Mouse (Mus musculus) stomach, embryonic 14.5 days (tissue): ENCODE data around the gene Guca1b. TPM values are rescaled to one million over a fixed set of nuclear protein-coding genes. Genes with fewer than 3 reads are reported as not detected.
"Not testable (repeated sequence)": the region's sequence is repeated elsewhere in the genome, so short reads cannot be mapped to it uniquely, and the experiment has no call there.

Experiments
- ATAC-seq: fragments of 200-750 bp; cut with Nextera tagmentation; 2 replicates; pipeline ENCODE4 v1.8.0; 2017; ENCODE audit warnings: low read depth, moderate TSS enrichment; ENCODE audit not compliant: insufficient number of reproducible peaks, insufficient read depth, low FRiP score
- H3K27ac ChIP-seq: fragments of 300-500 bp; sonication (generic); 2 replicates; pipeline ENCODE4 v1.5.1; 2014; ENCODE audit warnings: mild to moderate bottlenecking, low read length, moderate library complexity, mixed read lengths
- H3K27me3 ChIP-seq: fragments of 300-500 bp; sonication (generic); 2 replicates; pipeline ENCODE4 v1.6.1; 2014; ENCODE audit warnings: low read length, control low read depth, mixed read lengths; ENCODE audit not compliant: control insufficient read depth, insufficient read depth
- H3K36me3 ChIP-seq: fragments of 300-500 bp; sonication (generic); 2 replicates; pipeline ENCODE4 v1.6.1; 2014; ENCODE audit warnings: mild to moderate bottlenecking, control low read depth, low read length, moderate library complexity, mixed read lengths; ENCODE audit not compliant: control insufficient read depth, insufficient read depth
- H3K4me1 ChIP-seq: fragments of 300-500 bp; sonication (generic); 2 replicates; pipeline ENCODE4 v1.6.1; 2014; ENCODE audit warnings: low read length, control low read depth, mixed read lengths; ENCODE audit not compliant: control insufficient read depth, insufficient read depth
- H3K4me2 ChIP-seq: fragments of 300-500 bp; sonication (generic); replicated peaks from 2 replicates; pipeline ENCODE4 v1.6.1; 2014; ENCODE audit warnings: low read depth, low read length, control low read depth
- H3K4me3 ChIP-seq: fragments of 300-500 bp; sonication (generic); 2 replicates; pipeline ENCODE4 v1.5.1; 2014; ENCODE audit warnings: low read depth, low read length, control low read depth
- H3K9ac ChIP-seq: fragments of 300-500 bp; sonication (generic); replicated peaks from 2 replicates; pipeline ENCODE4 v1.6.1; 2014; ENCODE audit warnings: low read depth, mild to moderate bottlenecking, control low read depth, low read length, moderate library complexity, mixed read lengths
- H3K9me3 ChIP-seq: fragments of 300-500 bp; sonication (generic); 2 replicates; pipeline ENCODE4 v1.6.1; 2016; ENCODE audit warnings: low read depth, low read length, control low read depth; ENCODE audit not compliant: control insufficient read depth
- WGBS: fragments of 180-500 bp; shearing (Covaris S2); extraction: QIAGEN DNeasy Blood & Tissue Kit; methylation state at CpG from one replicate; pipeline ENCODE4 v1.1.7; 2014; 5-methylcytosine and 5-hydroxymethylcytosine counted together
- polyA plus RNA-seq: library from polyadenylated mRNA; unstranded; fragments of >200 nt; fragmentation: Nextera tagmentation; extraction: Ambion mirVana; gene quantifications from 2 replicates; pipeline ENCODE4 v1.2.1, GENCODE M21; 2014

The Guca1b gene
- polyA plus RNA-seq, 1 experiment from 2014 or later = 0.25 TPM

GRCm38 (mm10) chr17:47422616-47423015 lies 37.4 kb downstream of the Guca1b start:
- not testable (repeated sequence) for H3K4me3 ChIP-seq, H3K4me2 ChIP-seq, ATAC-seq, H3K4me1 ChIP-seq, H3K9ac ChIP-seq, H3K36me3 ChIP-seq, H3K27ac ChIP-seq, H3K27me3 ChIP-seq, H3K9me3 ChIP-seq
- WGBS = 100% methylated on average over 1 of the region's 1 CpGs

- H3K4me2 ChIP-seq = no peak overlapping the region
- H3K27ac ChIP-seq = no peak overlapping the region
- no peak for ATAC-seq
- WGBS = 62% methylated on average over 6 of the region's 6 CpGs
- H3K9ac ChIP-seq = no peak overlapping the region
- H3K9me3 ChIP-seq = no peaks in the 10 kb centered on the region
- no peak overlapping the region for H3K4me3 ChIP-seq
- H3K4me1 ChIP-seq = peaks cover 8% of the 10 kb centered on the region; the same call in 1 of the 2 replicates
- no peaks in the 10 kb centered on the region for H3K36me3 ChIP-seq
- no peaks in the 10 kb centered on the region for H3K27me3 ChIP-seq
Observed at GRCm38 (mm10) chr17:47424186-47424585, 39.0 kb downstream of the Guca1b start.

- no peak overlapping the region for H3K4me2 ChIP-seq
- H3K4me1 ChIP-seq = peaks cover 9% of the 10 kb centered on the region; the same call in 1 of the 2 replicates
- H3K9ac ChIP-seq = no peak overlapping the region
- H3K9me3 ChIP-seq = no peaks in the 10 kb centered on the region
- H3K27me3 ChIP-seq = no peaks in the 10 kb centered on the region
- WGBS = 69% methylated on average over 6 of the region's 6 CpGs
- H3K4me3 ChIP-seq = no peak overlapping the region
- no peak overlapping the region for H3K27ac ChIP-seq
- no peak for ATAC-seq
- no peaks in the 10 kb centered on the region for H3K36me3 ChIP-seq
Observed at GRCm38 (mm10) chr17:47427316-47427715, 42.1 kb downstream of the Guca1b start.

- Histone ChIP-seq H3K4me2 (no peak overlapping the region), H3K4me3 (no peak overlapping the region), H3K4me1 (peaks cover 9% of the 10 kb centered on the region; the same call in 1 of the 2 replicates), H3K27ac (no peak overlapping the region), H3K9me3 (no peaks in the 10 kb centered on the region), H3K27me3 (no peaks in the 10 kb centered on the region), H3K36me3 (no peaks in the 10 kb centered on the region), H3K9ac (no peak overlapping the region)
- peak; percentile 72 for ATAC-seq
- WGBS = 9% methylated on average over 8 of the region's 8 CpGs
Observed at GRCm38 (mm10) chr17:47428831-47429304, 43.7 kb downstream of the Guca1b start.

GRCm38 (mm10) chr17:47430815-47431214 lies 45.6 kb downstream of the Guca1b start:
- H3K27ac ChIP-seq = no peak overlapping the region
- H3K4me1 ChIP-seq = peaks cover 9% of the 10 kb centered on the region; the same call in 1 of the 2 replicates
- ATAC-seq = no peak
- no peaks in the 10 kb centered on the region for H3K27me3 ChIP-seq
- H3K4me3 ChIP-seq = no peak overlapping the region
- 75% methylated on average over 5 of the region's 5 CpGs for WGBS
- H3K9me3 ChIP-seq = no peaks in the 10 kb centered on the region
- H3K36me3 ChIP-seq = no peaks in the 10 kb centered on the region
- H3K4me2 ChIP-seq = no peak overlapping the region
- no peak overlapping the region for H3K9ac ChIP-seq

GRCm38 (mm10) chr17:47436156-47436906 lies 51.1 kb downstream of the Guca1b start, which contains the start of gene AI661453:
AI661453 (plus strand) TSS chr17:47436615.
- peak within 1 kb of the TSS; percentile 57 for H3K4me2 ChIP-seq
- H3K36me3 ChIP-seq = no peaks in the 10 kb centered on the region
- H3K9ac ChIP-seq = peak within 1 kb of the TSS; percentile 28
- H3K27ac ChIP-seq = peak within 1 kb of the TSS; percentile 64; the same call in 1 of the 2 replicates
- 0 out of 2 replicates have a peak, but pooled peaks cover 3% of the 10 kb centered on the region for H3K27me3 ChIP-seq
- no peaks in the 10 kb centered on the region for H3K9me3 ChIP-seq
- peak within 1 kb of the TSS; percentile 44 for H3K4me3 ChIP-seq
- 3% methylated on average over 45 of the region's 45 CpGs for WGBS
- peak; percentile 91 for ATAC-seq
- peaks cover 13% of the 10 kb centered on the region; the same call in 1 of the 2 replicates for H3K4me1 ChIP-seq

- H3K4me2 ChIP-seq = peak within 1 kb of the TSS; percentile 57
Observed at GRCm38 (mm10) chr17:47436907-47437547, 51.8 kb downstream of the Guca1b start, which contains the start of gene 1700001C19Rik. 1700001C19Rik (minus strand) TSS chr17:47437376.

GRCm38 (mm10) chr17:47438611-47439010 lies 53.4 kb downstream of the Guca1b start:
- Histone ChIP-seq H3K4me2 (peak overlapping the region; percentile 57), H3K4me1 (peaks cover 18% of the 10 kb centered on the region; the same call in 1 of the 2 replicates), H3K27me3 (0 out of 2 replicates have a peak, but pooled peaks cover 3% of the 10 kb centered on the region), H3K27ac (peak overlapping the region; percentile 1; the same call in 1 of the 2 replicates), H3K36me3 (no peaks in the 10 kb centered on the region), H3K9ac (no peak overlapping the region), H3K9me3 (no peaks in the 10 kb centered on the region), H3K4me3 (peak overlapping the region; percentile 44; the same call in 1 of the 2 replicates)
- ATAC-seq = no peak
- 53% methylated on average over 6 of the region's 6 CpGs for WGBS

More at GRCm38 (mm10) chr17:47436907-47437547, 51.8 kb downstream of the Guca1b start, which contains the start of gene 1700001C19Rik:
- Histone ChIP-seq H3K27ac (peak within 1 kb of the TSS; percentile 64; the same call in 1 of the 2 replicates), H3K4me3 (peak within 1 kb of the TSS; percentile 44), H3K4me1 (peaks cover 18% of the 10 kb centered on the region; the same call in 1 of the 2 replicates), H3K9ac (peak within 1 kb of the TSS; percentile 28), H3K36me3 (no peaks in the 10 kb centered on the region), H3K9me3 (no peaks in the 10 kb centered on the region), H3K27me3 (0 out of 2 replicates have a peak, but pooled peaks cover 3% of the 10 kb centered on the region)
- 3% methylated on average over 22 of the region's 25 CpGs for WGBS
- ATAC-seq = no peak
